8 mouse cellular contexts compared by ENCODE assay signal in the genomic region with DNA sequence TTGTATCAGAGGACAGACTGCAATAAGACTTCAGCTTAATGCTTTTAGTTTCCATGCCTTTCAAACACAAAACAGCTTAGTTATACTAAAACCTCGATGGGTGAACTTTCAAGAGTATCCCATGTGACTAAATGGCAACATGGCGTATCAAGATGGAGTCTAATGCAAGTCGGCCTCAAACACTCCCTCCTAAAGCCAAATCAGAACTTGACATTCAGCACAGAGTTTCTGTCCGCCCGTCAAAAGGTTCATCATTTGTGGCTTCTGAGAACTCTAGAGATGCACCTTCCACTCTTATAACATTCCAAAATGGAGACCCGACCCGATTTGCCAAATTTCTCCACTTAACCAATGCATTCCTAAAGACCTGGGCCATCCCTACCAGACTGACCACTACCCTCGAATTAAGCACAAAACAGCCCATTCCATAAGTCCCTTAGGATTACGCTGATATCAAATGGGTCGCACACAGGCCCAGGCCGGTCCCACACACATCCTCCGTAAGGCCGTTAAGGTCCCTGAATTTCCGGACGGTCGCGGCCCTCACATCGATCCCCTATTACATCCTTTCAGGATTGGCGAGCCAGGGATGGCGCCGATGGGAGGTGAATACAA. TPM values are rescaled to one million over a fixed set of nuclear protein-coding genes. Genes with fewer than 3 reads are reported as not detected.
DNase-seq lines count a peak whose midpoint lies in the region; ATAC-seq and TF ChIP-seq lines count a peak whose summit lies in the region.

No protein-coding gene starts in this region.

- intact Hi-C loops in heart, postnatal 36 days (cut with DNase I), result loop anchor here (5.0 kb wide), 3 partner anchors 190 to 330 kb away; a partner anchor contains a TSS

- H3K4me2 ChIP-seq in heart, embryonic 12.5 days, result peak overlapping the region; percentile 71
- peak overlapping the region; percentile 90 for H3K4me2 ChIP-seq in liver, embryonic 13.5 days

- no peaks in the 10 kb centered on the region for H3K27me3 ChIP-seq in heart, embryonic 12.5 days (replicated peaks)
- H3K27me3 ChIP-seq in ES-Bruce4 (ENCODE audit: control insufficient read depth, insufficient read depth, low read length, poor library complexity, severe bottlenecking), result no peaks in the 10 kb centered on the region
- no peaks in the 10 kb centered on the region for H3K27me3 ChIP-seq in liver, embryonic 13.5 days

- H3K9me3 ChIP-seq in heart, embryonic 12.5 days (replicated peaks), result no peaks in the 10 kb centered on the region
- H3K9me3 ChIP-seq in ES-Bruce4 (replicated peaks; ENCODE audit: control insufficient read depth, insufficient read depth, low read length, poor library complexity, severe bottlenecking), result no peaks in the 10 kb centered on the region
- H3K9me3 ChIP-seq in liver, embryonic 13.5 days (replicated peaks), result peaks cover 4% of the 10 kb centered on the region; the same call in 1 of the 2 replicates

- H3K9ac ChIP-seq in heart, embryonic 12.5 days, result peak overlapping the region; percentile 98
- H3K9ac ChIP-seq in ES-Bruce4 (ENCODE audit: low read depth, poor library complexity, severe bottlenecking), result peak overlapping the region; percentile 96
- peak overlapping the region; percentile 95 for H3K9ac ChIP-seq in liver, embryonic 13.5 days

- TF ChIP-seq CTCF in ES-Bruce4 (IDR thresholded peaks at IDR 0.05; ENCODE audit: low read depth, low read length), result no peak

- H3K4me1 ChIP-seq in heart, embryonic 12.5 days (replicated peaks), result peaks cover 30% of the 10 kb centered on the region
- H3K4me1 ChIP-seq in ES-Bruce4 (ENCODE audit: control insufficient read depth, insufficient read depth, low read length), result no peaks in the 10 kb centered on the region
- H3K4me1 ChIP-seq in liver, embryonic 13.5 days (replicated peaks), result peaks cover 62% of the 10 kb centered on the region

- no peak for TF ChIP-seq EP300 in ES-Bruce4 (IDR thresholded peaks at IDR 0.05; ENCODE audit: insufficient read depth, low read depth, low read length)

- DNase-seq in heart, postnatal 36 days, result no peak
- DNase-seq in liver, embryonic 13.5 days, result no peak
- no peak for DNase-seq in left cerebral cortex, adult 18-20 months (ENCODE audit: low spot score in 2 of 2)
- no peak for DNase-seq in adrenal gland, postnatal 14 days
- no peak for DNase-seq in layer of hippocampus, adult 11-12 months (ENCODE audit: low spot score)

- H3K4me3 ChIP-seq in heart, embryonic 12.5 days, result peak overlapping the region; percentile 89
- H3K4me3 ChIP-seq in ES-Bruce4 (ENCODE audit: low read depth, low read length), result peak overlapping the region; percentile 71
- peak overlapping the region; percentile 87 for H3K4me3 ChIP-seq in liver, embryonic 13.5 days (replicated peaks)

- WGBS in heart, embryonic 12.5 days, result under 1% methylated on average over 21 of the region's 21 CpGs
- under 1% methylated on average over 21 of the region's 21 CpGs for WGBS in liver, embryonic 13.5 days (ENCODE audit: insufficient replicate concordance)

- peaks cover 45% of the 10 kb centered on the region for H3K36me3 ChIP-seq in heart, embryonic 12.5 days
- peaks cover 52% of the 10 kb centered on the region for H3K36me3 ChIP-seq in ES-Bruce4 (ENCODE audit: control insufficient read depth, insufficient read depth, low read length, poor library complexity, severe bottlenecking)
- H3K36me3 ChIP-seq in liver, embryonic 13.5 days, result peaks cover 48% of the 10 kb centered on the region

- H3K27ac ChIP-seq in heart, embryonic 12.5 days (ENCODE audit: poor library complexity, severe bottlenecking), result peak overlapping the region; percentile 91
- H3K27ac ChIP-seq in ES-Bruce4 (ENCODE audit: insufficient read depth, low read length), result peak overlapping the region; percentile 91
- peak overlapping the region; percentile 94 for H3K27ac ChIP-seq in liver, embryonic 13.5 days

- no peak for TF ChIP-seq POLR2A in ES-Bruce4 (IDR thresholded peaks at IDR 0.05; ENCODE audit: insufficient read depth, low read length)

- ATAC-seq in heart, embryonic 12.5 days (ENCODE audit: insufficient number of reproducible peaks, low FRiP score), result no peak
- ATAC-seq in erythroid progenitor cell, adult 5-6 weeks (replicated peaks; ENCODE audit: low FRiP score, poor library complexity, severe bottlenecking), result 0 out of 2 replicates have a peak, but pooled peaks have one; percentile 31
- no peak for ATAC-seq in liver, embryonic 13.5 days (ENCODE audit: low read depth)

RNA-seq across cellular contexts. Expression of a gene that starts 8.4 kb away (rescaled TPM):
- 17.2 and 19.0 TPM in 2 replicates for polyA plus RNA-seq in heart, embryonic 12.5 days (2016; fragmentation: Nextera tagmentation; extraction: Ambion mirVana)
- total RNA-seq in heart, postnatal 36 days (2021), result 10 to 100 TPM; 81.8 to 90.5 TPM
- 30.7 and 32.3 TPM in 2 replicates for polyA plus RNA-seq in ES-Bruce4 (2011; ENCODE audit: insufficient read depth, insufficient read length, low read depth, missing spikeins)
- 19.1 and 20.1 TPM in 2 replicates for total RNA-seq in erythroid progenitor cell, adult 5-6 weeks (2015; ENCODE audit: low replicate concordance)
- 3.6 and 16.7 TPM in 2 replicates for total RNA-seq in erythroid progenitor cell, adult 5-6 weeks (2017; ENCODE audit: low replicate concordance)
- polyA plus RNA-seq in liver, embryonic 13.5 days (2015; fragmentation: Nextera tagmentation; extraction: Ambion mirVana), result 16.0 and 20.5 TPM in 2 replicates
- 100 to 1,000 TPM; 421 to 438 TPM for total RNA-seq in left cerebral cortex, adult 18-20 months (2021)
- 28.5 and 29.8 TPM in 2 replicates for total RNA-seq in adrenal gland, postnatal 14 days (2021)

RNA-seq across cellular contexts. Expression of a gene that starts 8.9 kb away (rescaled TPM):
- polyA plus RNA-seq in heart, embryonic 12.5 days (2016; fragmentation: Nextera tagmentation; extraction: Ambion mirVana), result 601 and 631 TPM in 2 replicates
- 100 to 1,000 TPM; 163 to 164 TPM for total RNA-seq in heart, postnatal 36 days (2021)
- polyA plus RNA-seq in ES-Bruce4 (2011; ENCODE audit: insufficient read depth, insufficient read length, low read depth, missing spikeins), result 2,815 and 3,044 TPM in 2 replicates
- 600 and 647 TPM in 2 replicates for total RNA-seq in erythroid progenitor cell, adult 5-6 weeks (2015; ENCODE audit: low replicate concordance)
- 701 and 821 TPM in 2 replicates for total RNA-seq in erythroid progenitor cell, adult 5-6 weeks (2017; ENCODE audit: low replicate concordance)
- 807 and 835 TPM in 2 replicates for polyA plus RNA-seq in liver, embryonic 13.5 days (2015; fragmentation: Nextera tagmentation; extraction: Ambion mirVana)
- total RNA-seq in left cerebral cortex, adult 18-20 months (2021), result 100 to 1,000 TPM; 526 to 554 TPM
- total RNA-seq in adrenal gland, postnatal 14 days (2021), result 594 and 691 TPM in 2 replicates

RNA-seq across cellular contexts. Expression of a gene that starts 50.2 kb away (rescaled TPM):
- 30.5 TPM in 2 replicates for polyA plus RNA-seq in heart, embryonic 12.5 days (2016; fragmentation: Nextera tagmentation; extraction: Ambion mirVana)
- total RNA-seq in heart, postnatal 36 days (2021), result 10 to 100 TPM; 23.4 to 23.8 TPM
- polyA plus RNA-seq in ES-Bruce4 (2011; ENCODE audit: insufficient read depth, insufficient read length, low read depth, missing spikeins), result 13.5 and 15.6 TPM in 2 replicates
- total RNA-seq in erythroid progenitor cell, adult 5-6 weeks (2015; ENCODE audit: low replicate concordance), result 8.6 and 9.2 TPM in 2 replicates
- 22.5 and 26.3 TPM in 2 replicates for total RNA-seq in erythroid progenitor cell, adult 5-6 weeks (2017; ENCODE audit: low replicate concordance)
- 12.5 and 12.9 TPM in 2 replicates for polyA plus RNA-seq in liver, embryonic 13.5 days (2015; fragmentation: Nextera tagmentation; extraction: Ambion mirVana)
- total RNA-seq in left cerebral cortex, adult 18-20 months (2021), result 10 to 100 TPM; 23.8 to 25.7 TPM
- total RNA-seq in adrenal gland, postnatal 14 days (2021), result 14.6 and 23.0 TPM in 2 replicates

Comparison
In these comparisons a context has a peak if more than half of its experiments do, and no peak if none do; other contexts are left out.
1. RNA of a gene that starts 8.4 kb away (total RNA-seq): 421 to 438 TPM in left cerebral cortex, adult 18-20 months; 81.8 to 90.5 TPM in heart, postnatal 36 days, 28.5 to 29.8 TPM in adrenal gland, postnatal 14 days and 3.6 to 20.1 TPM in erythroid progenitor cell, adult 5-6 weeks; every median in the first group is over 4 times any median in the second.
2. Peak in every context shown above with its lines, with median percentiles within 50 percentile points of each other: H3K27ac ChIP-seq, H3K4me3 ChIP-seq and H3K9ac ChIP-seq.